Comparison of ENCODE assay signal across 15 mouse cellular contexts in genomic region chr4:142411792-142412191, GRCm38 (mm10).
DNase-seq lines count a peak whose midpoint lies in the region; ATAC-seq and TF ChIP-seq lines count a peak whose summit lies in the region.
"Had no signal": no experiment of that assay in that cellular context is flagged by ENCODE, and none has a peak within 500 bp of the region (broad histone marks: within the 10 kb centered on the region; RNA-seq: fewer than 3 reads in every experiment).

No protein-coding gene starts in this region.

- H3K27ac ChIP-seq in cerebellum, adult 2 months (ENCODE audit: insufficient read depth, low read length) = no peak overlapping the region
- no peak overlapping the region for H3K27ac ChIP-seq in kidney, postnatal 0 days
- peak overlapping the region; percentile 40; the same call in 1 of the 2 replicates for H3K27ac ChIP-seq in midbrain, postnatal 0 days (ENCODE audit: low read depth, low read length)
- H3K27ac ChIP-seq in midbrain, embryonic 10.5 days (replicated peaks) = no peak overlapping the region
- peak overlapping the region; percentile 70 for H3K27ac ChIP-seq in forebrain, postnatal 0 days (ENCODE audit: low read depth, low read length)
- H3K27ac ChIP-seq: gastrocnemius, adult 2 months; hindbrain, embryonic 12.5 days; macrophage; midbrain, embryonic 12.5 days had no signal

- H3K9ac ChIP-seq in kidney, postnatal 0 days (ENCODE audit: low read depth, low read length) = no peak overlapping the region
- no peak overlapping the region for H3K9ac ChIP-seq in midbrain, postnatal 0 days (replicated peaks; ENCODE audit: low read length, poor library complexity, severe bottlenecking)
- H3K9ac ChIP-seq in forebrain, postnatal 0 days = no peak overlapping the region
- H3K9ac ChIP-seq: hindbrain, embryonic 12.5 days; liver, postnatal 0 days; midbrain, embryonic 12.5 days had no signal

- H3K4me3 ChIP-seq in cerebellum, adult 2 months (replicated peaks; ENCODE audit: insufficient read depth, low read depth, low read length) = no peak overlapping the region
- H3K4me3 ChIP-seq in kidney, postnatal 0 days (replicated peaks; ENCODE audit: low read depth, low read length) = no peak overlapping the region
- no peak overlapping the region for H3K4me3 ChIP-seq in midbrain, postnatal 0 days (ENCODE audit: low read depth, low read length)
- H3K4me3 ChIP-seq in midbrain, embryonic 10.5 days = no peak overlapping the region
- no peak overlapping the region for H3K4me3 ChIP-seq in forebrain, postnatal 0 days (ENCODE audit: low read depth, low read length)
- H3K4me3 ChIP-seq: hindbrain, embryonic 12.5 days; midbrain, embryonic 12.5 days had no signal

- ATAC-seq in kidney, postnatal 0 days (replicated peaks; ENCODE audit: low FRiP score, low read depth) = no peak
- no peak for ATAC-seq in midbrain, postnatal 0 days (ENCODE audit: low FRiP score)
- no peak for ATAC-seq in forebrain, postnatal 0 days
- ATAC-seq: liver, postnatal 0 days had no signal

- no peaks in the 10 kb centered on the region for H3K9me3 ChIP-seq in kidney, postnatal 0 days (replicated peaks; ENCODE audit: low read length)
- no peaks in the 10 kb centered on the region for H3K9me3 ChIP-seq in midbrain, postnatal 0 days (ENCODE audit: low read length)
- no peaks in the 10 kb centered on the region for H3K9me3 ChIP-seq in midbrain, embryonic 10.5 days (replicated peaks)
- H3K9me3 ChIP-seq in forebrain, postnatal 0 days (ENCODE audit: low read length) = no peaks in the 10 kb centered on the region
- H3K9me3 ChIP-seq: hindbrain, embryonic 12.5 days; midbrain, embryonic 12.5 days had no signal

- DNase-seq in cerebellum, adult 2 months = no peak
- DNase-seq in cerebellum, adult 11-12 months = no peak
- DNase-seq in kidney, postnatal 0 days (ENCODE audit: low spot score) = no peak
- DNase-seq in kidney, adult 9 months = no peak
- no peak for DNase-seq in midbrain, postnatal 0 days (ENCODE audit: low spot score)
- DNase-seq in midbrain, embryonic 10.5 days (ENCODE audit: low spot score) = no peak
- no peak for DNase-seq in forebrain, postnatal 0 days
- DNase-seq in cerebellum, postnatal 36 days = no peak
- DNase-seq: kidney, adult 18-20 months; kidney, postnatal 25 days; liver, postnatal 0 days had no signal

- TF ChIP-seq POLR2A in cerebellum, adult 2 months (IDR thresholded peaks at IDR 0.05; ENCODE audit: borderline replicate concordance, insufficient read depth, low read length) = no peak

- 93% methylated on average over 5 of the region's 5 CpGs for WGBS in cerebellum, adult 2 months
- WGBS in kidney, postnatal 0 days = 92% methylated on average over 5 of the region's 5 CpGs
- WGBS in midbrain, postnatal 0 days = 96% methylated on average over 5 of the region's 5 CpGs
- 87% methylated on average over 5 of the region's 5 CpGs for WGBS in midbrain, embryonic 10.5 days
- WGBS in forebrain, postnatal 0 days = 93% methylated on average over 5 of the region's 5 CpGs

- no peaks in the 10 kb centered on the region for H3K36me3 ChIP-seq in kidney, postnatal 0 days (ENCODE audit: insufficient read depth, low read length)
- H3K36me3 ChIP-seq in midbrain, postnatal 0 days (ENCODE audit: insufficient read depth, low read length) = no peaks in the 10 kb centered on the region
- H3K36me3 ChIP-seq in midbrain, embryonic 10.5 days = no peaks in the 10 kb centered on the region
- no peaks in the 10 kb centered on the region for H3K36me3 ChIP-seq in forebrain, postnatal 0 days (ENCODE audit: insufficient read depth)
- H3K36me3 ChIP-seq: hindbrain, embryonic 12.5 days; midbrain, embryonic 12.5 days had no signal

- peak; percentile 28; the same call in 1 of the 2 replicates for TF ChIP-seq CTCF in cerebellum, adult 2 months (IDR thresholded peaks at IDR 0.05; ENCODE audit: borderline replicate concordance, insufficient read depth, low read depth, low read length)
- peak; percentile 25; the same call in 1 of the 2 replicates for TF ChIP-seq CTCF in kidney, postnatal 0 days (IDR thresholded peaks at IDR 0.05; ENCODE audit: low read depth)
- peak; percentile 57 for TF ChIP-seq CTCF in midbrain, postnatal 0 days (IDR thresholded peaks at IDR 0.05)
- TF ChIP-seq CTCF in forebrain, postnatal 0 days (IDR thresholded peaks at IDR 0.05; ENCODE audit: low read depth) = peak; percentile 53

- no peaks in the 10 kb centered on the region for H3K27me3 ChIP-seq in cerebellum, adult 2 months (ENCODE audit: control insufficient read depth, insufficient read depth, low read length)
- no peaks in the 10 kb centered on the region for H3K27me3 ChIP-seq in kidney, postnatal 0 days (ENCODE audit: insufficient read depth, low read length)
- H3K27me3 ChIP-seq in midbrain, postnatal 0 days (ENCODE audit: insufficient read depth, low read length) = no peaks in the 10 kb centered on the region
- H3K27me3 ChIP-seq in midbrain, embryonic 10.5 days (ENCODE audit: low read depth, poor library complexity, severe bottlenecking) = no peaks in the 10 kb centered on the region
- no peaks in the 10 kb centered on the region for H3K27me3 ChIP-seq in forebrain, postnatal 0 days (ENCODE audit: insufficient read depth, low read length)
- H3K27me3 ChIP-seq: hindbrain, embryonic 12.5 days; midbrain, embryonic 12.5 days had no signal

- H3K4me1 ChIP-seq in cerebellum, adult 2 months (ENCODE audit: control insufficient read depth, insufficient read depth, low read length) = peaks cover 14% of the 10 kb centered on the region
- no peaks in the 10 kb centered on the region for H3K4me1 ChIP-seq in kidney, postnatal 0 days (replicated peaks; ENCODE audit: insufficient read depth, low read length)
- H3K4me1 ChIP-seq in midbrain, postnatal 0 days (ENCODE audit: insufficient read depth, low read length) = peaks cover 7% of the 10 kb centered on the region; the same call in 1 of the 2 replicates
- H3K4me1 ChIP-seq in midbrain, embryonic 10.5 days = peaks cover 27% of the 10 kb centered on the region
- H3K4me1 ChIP-seq in forebrain, postnatal 0 days (ENCODE audit: insufficient read depth) = peaks cover 21% of the 10 kb centered on the region

- no peak overlapping the region for H3K4me2 ChIP-seq in kidney, postnatal 0 days (ENCODE audit: low read length)
- H3K4me2 ChIP-seq in midbrain, postnatal 0 days (ENCODE audit: low read depth, low read length, poor library complexity, severe bottlenecking) = no peak overlapping the region
- H3K4me2 ChIP-seq in forebrain, postnatal 0 days (ENCODE audit: low read depth) = no peak overlapping the region
- H3K4me2 ChIP-seq: hindbrain, embryonic 12.5 days; midbrain, embryonic 12.5 days had no signal

Comparison
In these comparisons a context has a peak if more than half of its experiments do, and no peak if none do; other contexts are left out.
1. H3K27ac ChIP-seq: peak in midbrain, postnatal 0 days (single experiment) and forebrain, postnatal 0 days (single experiment); none in cerebellum, adult 2 months (single experiment), kidney, postnatal 0 days (single experiment) and midbrain, embryonic 10.5 days (single experiment).
2. Peak in every context shown above with its lines, with median percentiles within 50 percentile points of each other: CTCF ChIP-seq.